Mouse (Mus musculus): ENCODE results near the gene Sp7. TPM values are rescaled to one million over a fixed set of nuclear protein-coding genes. Genes with fewer than 3 reads are reported as not detected.
A peak's percentile ranks its signal among the peaks of the same experiment; 100 is the strongest.

The Sp7 gene
- polyA plus RNA-seq (2014; fragmentation: Nextera tagmentation; extraction: Ambion mirVana), result 1.7 and 2.3 TPM in 2 replicates

DNA sequence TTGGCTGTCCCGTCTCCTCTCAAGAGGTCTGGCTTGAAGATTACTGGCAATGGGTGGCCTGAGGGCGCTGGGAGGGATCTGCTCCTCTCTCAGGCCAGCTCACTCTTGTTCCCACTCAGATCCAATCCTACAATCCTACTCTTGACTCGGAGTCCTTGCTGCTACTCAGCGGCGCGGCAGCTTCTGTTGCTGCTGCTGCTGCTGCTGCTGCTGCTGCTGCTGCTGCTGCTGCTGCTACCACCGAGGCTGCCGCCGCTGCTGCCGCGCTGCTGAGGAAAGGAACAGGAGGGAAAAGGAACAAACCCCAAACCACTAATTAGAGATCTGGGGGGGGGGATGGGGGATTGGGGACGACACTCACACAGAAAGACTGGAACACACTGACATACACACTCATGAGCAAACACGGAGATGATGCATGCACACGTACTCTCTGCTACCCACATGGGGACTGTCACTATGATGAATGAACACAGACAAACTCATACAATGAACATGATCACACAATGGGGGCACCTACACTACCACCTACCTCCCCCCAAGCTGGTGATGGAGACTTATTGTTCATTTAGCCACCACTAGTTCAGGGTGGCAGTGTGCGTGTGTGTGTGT, at the start of gene Sp7:
TSS of gene Sp7 (minus strand) at position 450 of the 612 bp plus-strand sequence.
- ATAC-seq (ENCODE audit: insufficient number of reproducible peaks, low FRiP score, low TSS enrichment, low read depth), result no peak
- peaks cover 29% of the 10 kb centered on the region for H3K4me1 ChIP-seq (ENCODE audit: control insufficient read depth, insufficient read depth, low read length)
- 9% methylated on average over 15 of the region's 15 CpGs for WGBS

DNA sequence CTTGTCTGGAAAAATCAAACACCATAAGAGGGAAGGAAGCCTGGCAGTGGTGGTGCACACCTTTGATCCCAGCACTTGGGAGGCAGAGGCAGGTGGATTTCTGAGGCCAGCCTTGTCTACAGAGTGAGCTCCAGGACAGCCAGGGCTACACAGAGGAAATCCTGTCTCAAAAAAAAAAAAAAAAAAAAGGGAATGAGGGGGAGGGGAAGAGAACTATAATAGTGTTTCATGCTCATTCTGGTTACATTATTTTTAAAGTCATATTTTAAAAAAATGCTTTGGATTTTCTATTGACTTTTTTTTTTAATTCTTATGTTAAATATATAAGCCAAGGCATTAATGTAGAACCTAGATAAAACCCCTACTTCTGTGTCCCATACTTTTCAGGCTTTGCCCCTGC, 46.7 kb upstream of the Sp7 start:
- ATAC-seq (ENCODE audit: insufficient number of reproducible peaks, low FRiP score, low TSS enrichment, low read depth) (no peak), DNase-seq (ENCODE audit: low spot score) (no peak)
- Histone ChIP-seq H3K4me2 (ENCODE audit: low read depth, severe bottlenecking) (no peak overlapping the region), H3K4me1 (ENCODE audit: control insufficient read depth, insufficient read depth, low read length) (peaks cover 7% of the 10 kb centered on the region; the same call in 1 of the 2 replicates), H3K27me3 (ENCODE audit: control insufficient read depth, insufficient read depth, low read length) (no peaks in the 10 kb centered on the region), H3K27ac (replicated peaks; ENCODE audit: low read depth, low read length) (no peak overlapping the region), H3K36me3 (ENCODE audit: control insufficient read depth, insufficient read depth, low read length) (peaks cover 29% of the 10 kb centered on the region), H3K9me3 (ENCODE audit: control insufficient read depth, low read length) (no peaks in the 10 kb centered on the region), H3K4me3 (ENCODE audit: low read depth, low read length) (no peak overlapping the region), H3K9ac (ENCODE audit: low read length) (no peak overlapping the region)

More for the DNA sequence above, at the start of gene Sp7:
- no peaks in the 10 kb centered on the region for H3K36me3 ChIP-seq (ENCODE audit: control insufficient read depth, insufficient read depth, low read length)
- DNase-seq (ENCODE audit: low spot score), result peak; percentile 65
- no peak within 1 kb of the TSS for H3K27ac ChIP-seq (replicated peaks; ENCODE audit: low read depth, low read length)
- H3K9me3 ChIP-seq (ENCODE audit: control insufficient read depth, low read length), result no peaks in the 10 kb centered on the region
- peak within 1 kb of the TSS; percentile 36 for H3K4me2 ChIP-seq (ENCODE audit: low read depth, severe bottlenecking)
- H3K4me3 ChIP-seq (ENCODE audit: low read depth, low read length), result peak within 1 kb of the TSS; percentile 21; the same call in 1 of the 2 replicates
- H3K9ac ChIP-seq (ENCODE audit: low read length), result 0 out of 2 replicates have a peak within 1 kb of the TSS, but pooled peaks have one; percentile 12
- no peaks in the 10 kb centered on the region for H3K27me3 ChIP-seq (ENCODE audit: control insufficient read depth, insufficient read depth, low read length)

- Histone ChIP-seq H3K4me1 (ENCODE audit: control insufficient read depth, insufficient read depth, low read length) (peaks cover 14% of the 10 kb centered on the region; the same call in 1 of the 2 replicates), H3K9ac (ENCODE audit: low read length) (no peak overlapping the region), H3K4me2 (ENCODE audit: low read depth, severe bottlenecking) (peak overlapping the region; percentile 5; the same call in 1 of the 2 replicates), H3K36me3 (ENCODE audit: control insufficient read depth, insufficient read depth, low read length) (peaks cover 40% of the 10 kb centered on the region), H3K27me3 (ENCODE audit: control insufficient read depth, insufficient read depth, low read length) (no peaks in the 10 kb centered on the region), H3K9me3 (ENCODE audit: control insufficient read depth, low read length) (no peaks in the 10 kb centered on the region), H3K27ac (replicated peaks; ENCODE audit: low read depth, low read length) (no peak overlapping the region), H3K4me3 (ENCODE audit: low read depth, low read length) (no peak overlapping the region)
- DNase-seq (ENCODE audit: low spot score), result no peak
- ATAC-seq (ENCODE audit: insufficient number of reproducible peaks, low FRiP score, low TSS enrichment, low read depth), result no peak
- whole genome bisulfite sequencing, result 96% methylated on average over 1 of the region's 1 CpGs
Observed at GRCm38 (mm10) chr15:102411077-102411476, 44.1 kb upstream of the Sp7 start.

- peaks cover 14% of the 10 kb centered on the region; the same call in 1 of the 2 replicates for H3K4me1 ChIP-seq (ENCODE audit: control insufficient read depth, insufficient read depth, low read length)
- 99% methylated on average over 3 of the region's 3 CpGs for WGBS
- no peaks in the 10 kb centered on the region for H3K9me3 ChIP-seq (ENCODE audit: control insufficient read depth, low read length)
- H3K27me3 ChIP-seq (ENCODE audit: control insufficient read depth, insufficient read depth, low read length), result no peaks in the 10 kb centered on the region
- H3K27ac ChIP-seq (replicated peaks; ENCODE audit: low read depth, low read length), result no peak overlapping the region
- no peak overlapping the region for H3K9ac ChIP-seq (ENCODE audit: low read length)
- H3K36me3 ChIP-seq (ENCODE audit: control insufficient read depth, insufficient read depth, low read length), result peaks cover 38% of the 10 kb centered on the region
- H3K4me3 ChIP-seq (ENCODE audit: low read depth, low read length), result no peak overlapping the region
- DNase-seq (ENCODE audit: low spot score) (no peak), ATAC-seq (ENCODE audit: insufficient number of reproducible peaks, low FRiP score, low TSS enrichment, low read depth) (no peak)
- peak overlapping the region; percentile 15; the same call in 1 of the 2 replicates for H3K4me2 ChIP-seq (ENCODE audit: low read depth, severe bottlenecking)
Observed at GRCm38 (mm10) chr15:102409286-102409685, 42.3 kb upstream of the Sp7 start.

GRCm38 (mm10) chr15:102408558-102409130, 41.7 kb upstream of the Sp7 start:
- Histone ChIP-seq H3K27me3 (ENCODE audit: control insufficient read depth, insufficient read depth, low read length) (no peaks in the 10 kb centered on the region), H3K27ac (replicated peaks; ENCODE audit: low read depth, low read length) (no peak overlapping the region), H3K4me3 (ENCODE audit: low read depth, low read length) (no peak overlapping the region), H3K9me3 (ENCODE audit: control insufficient read depth, low read length) (no peaks in the 10 kb centered on the region), H3K9ac (ENCODE audit: low read length) (no peak overlapping the region), H3K4me2 (ENCODE audit: low read depth, severe bottlenecking) (peak overlapping the region; percentile 15; the same call in 1 of the 2 replicates), H3K36me3 (ENCODE audit: control insufficient read depth, insufficient read depth, low read length) (peaks cover 38% of the 10 kb centered on the region), H3K4me1 (ENCODE audit: control insufficient read depth, insufficient read depth, low read length) (peaks cover 14% of the 10 kb centered on the region; the same call in 1 of the 2 replicates)
- ATAC-seq (ENCODE audit: insufficient number of reproducible peaks, low FRiP score, low TSS enrichment, low read depth) (no peak), DNase-seq (ENCODE audit: low spot score) (no peak)
- 87% methylated on average over 2 of the region's 2 CpGs for WGBS

DNA sequence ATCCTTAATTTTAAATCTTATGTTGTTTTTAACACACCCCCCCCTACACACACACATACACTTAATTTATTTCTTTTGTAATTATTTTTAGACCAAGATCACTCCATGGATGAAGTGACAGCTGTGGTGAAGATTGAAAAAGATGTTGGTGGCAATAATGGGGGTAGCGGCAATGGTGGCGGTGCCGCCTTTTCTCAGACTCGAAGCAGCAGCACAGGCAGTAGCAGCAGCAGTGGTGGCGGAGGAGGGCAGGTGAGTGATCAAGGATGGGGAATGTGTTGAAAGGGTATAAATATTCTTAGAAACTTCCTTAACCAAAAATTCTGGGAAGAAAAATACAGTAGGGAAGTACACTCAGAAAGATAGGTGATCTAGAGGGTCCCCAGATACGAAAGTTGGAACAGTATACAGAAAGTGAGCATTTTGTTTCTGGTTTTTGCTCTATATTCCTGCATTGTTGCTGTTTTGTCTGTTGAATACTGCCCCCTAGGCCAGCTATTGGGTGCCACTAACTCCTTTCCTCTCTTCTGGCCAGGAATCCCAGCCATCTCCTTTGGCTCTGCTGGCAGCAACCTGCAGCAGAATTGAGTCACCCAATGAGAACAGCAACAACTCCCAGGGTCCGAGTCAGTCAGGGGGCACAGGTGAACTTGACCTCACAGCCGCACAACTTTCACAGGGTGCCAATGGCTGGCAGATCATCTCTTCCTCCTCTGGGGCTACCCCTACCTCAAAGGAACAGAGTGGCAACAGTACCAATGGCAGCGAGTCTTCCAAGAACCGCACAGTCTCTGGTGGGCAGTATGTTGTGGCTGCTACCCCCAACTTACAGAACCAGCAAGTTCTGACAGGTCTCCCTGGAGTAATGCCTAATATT, 40.9 kb upstream of the Sp7 start:
- Histone ChIP-seq H3K36me3 (ENCODE audit: control insufficient read depth, insufficient read depth, low read length) (peaks cover 34% of the 10 kb centered on the region), H3K9me3 (ENCODE audit: control insufficient read depth, low read length) (no peaks in the 10 kb centered on the region), H3K27me3 (ENCODE audit: control insufficient read depth, insufficient read depth, low read length) (no peaks in the 10 kb centered on the region), H3K27ac (replicated peaks; ENCODE audit: low read depth, low read length) (no peak overlapping the region), H3K4me1 (ENCODE audit: control insufficient read depth, insufficient read depth, low read length) (peaks cover 14% of the 10 kb centered on the region; the same call in 1 of the 2 replicates), H3K4me3 (ENCODE audit: low read depth, low read length) (no peak overlapping the region; the same call in 1 of the 2 replicates), H3K9ac (ENCODE audit: low read length) (no peak overlapping the region), H3K4me2 (ENCODE audit: low read depth, severe bottlenecking) (no peak overlapping the region)
- ATAC-seq (ENCODE audit: insufficient number of reproducible peaks, low FRiP score, low TSS enrichment, low read depth) (no peak), DNase-seq (ENCODE audit: low spot score) (no peak)
- WGBS, result 94% methylated on average over 10 of the region's 10 CpGs

GRCm38 (mm10) chr15:102406912-102407580, 40.1 kb upstream of the Sp7 start:
- Histone ChIP-seq H3K27ac (replicated peaks; ENCODE audit: low read depth, low read length) (peak overlapping the region; percentile 98), H3K9me3 (ENCODE audit: control insufficient read depth, low read length) (no peaks in the 10 kb centered on the region), H3K36me3 (ENCODE audit: control insufficient read depth, insufficient read depth, low read length) (peaks cover 31% of the 10 kb centered on the region), H3K4me1 (ENCODE audit: control insufficient read depth, insufficient read depth, low read length) (peaks cover 14% of the 10 kb centered on the region; the same call in 1 of the 2 replicates), H3K27me3 (ENCODE audit: control insufficient read depth, insufficient read depth, low read length) (no peaks in the 10 kb centered on the region), H3K4me2 (ENCODE audit: low read depth, severe bottlenecking) (peak overlapping the region; percentile 46), H3K9ac (ENCODE audit: low read length) (peak overlapping the region; percentile 94; the same call in 1 of the 2 replicates), H3K4me3 (ENCODE audit: low read depth, low read length) (peak overlapping the region; percentile 79)
- no peak for ATAC-seq (ENCODE audit: insufficient number of reproducible peaks, low FRiP score, low TSS enrichment, low read depth)
- DNase-seq (ENCODE audit: low spot score), result no peak
- 30% methylated on average over 3 of the region's 3 CpGs for WGBS
